Mouse (Mus musculus): ENCODE measurements around the gene 2210010C04Rik. TPM values are rescaled to one million over a fixed set of nuclear protein-coding genes. Genes with fewer than 3 reads are reported as not detected.

2210010C04Rik gene
- polyA plus RNA-seq, 1 experiment from 2014 or later: not detected

Other genes starting within 250 kb of the 2210010C04Rik start
- gene Moxd2, start 148.0 kb downstream of the 2210010C04Rik start, polyA plus RNA-seq (2015; fragmentation: Nextera tagmentation; extraction: Ambion mirVana): not detected in 2 replicates
- gene Prss58, start 135.1 kb downstream of the 2210010C04Rik start, polyA plus RNA-seq (2015; fragmentation: Nextera tagmentation; extraction: Ambion mirVana): not detected in 2 replicates
- not detected in 2 replicates for gene 1700074P13Rik, start 95.0 kb downstream of the 2210010C04Rik start, polyA plus RNA-seq (2015; fragmentation: Nextera tagmentation; extraction: Ambion mirVana)
- not detected in 2 replicates for gene Gm4744, start 83.6 kb downstream of the 2210010C04Rik start, polyA plus RNA-seq (2015; fragmentation: Nextera tagmentation; extraction: Ambion mirVana)
- gene 1810009J06Rik, start 70.8 kb downstream of the 2210010C04Rik start, polyA plus RNA-seq (2015; fragmentation: Nextera tagmentation; extraction: Ambion mirVana): not detected in 2 replicates
- not detected in 2 replicates for gene Gm2663, start 36.0 kb downstream of the 2210010C04Rik start, polyA plus RNA-seq (2015; fragmentation: Nextera tagmentation; extraction: Ambion mirVana)

Measured in midbrain, embryonic 16.5 days (tissue).